Mouse (Mus musculus) heart, adult 2 months (tissue): ENCODE data around the gene Stk38. TPM values are rescaled to one million over a fixed set of nuclear protein-coding genes. Genes with fewer than 3 reads are reported as not detected.

Experiments
- DNase-seq, 2 experiments: peaks; one replicate each; pipeline ENCODE4 v3.0.0; 2021
- H3K27ac ChIP-seq: fragments of 200-600 bp; 2 replicates; pipeline ENCODE4 v1.8.1; 2022
- H3K27me3 ChIP-seq: fragments of 200-500 bp; 2 replicates; pipeline ENCODE4 v1.6.1; 2012; ENCODE audit warnings: mild to moderate bottlenecking, low read length, inconsistent platforms, mixed read lengths; ENCODE audit not compliant: control insufficient read depth, insufficient read depth
- H3K36me3 ChIP-seq: fragments of 200-500 bp; 2 replicates; pipeline ENCODE4 v1.6.1; 2012; ENCODE audit warnings: low read length, inconsistent platforms; ENCODE audit not compliant: control insufficient read depth, insufficient read depth
- H3K4me1 ChIP-seq: fragments of 200-500 bp; 2 replicates; pipeline ENCODE4 v1.6.1; 2011; ENCODE audit warnings: low read length; ENCODE audit not compliant: control insufficient read depth, insufficient read depth
- H3K4me3 ChIP-seq: fragments of 200-600 bp; 2 replicates; pipeline ENCODE4 v1.8.1; 2022
- H3K79me2 ChIP-seq: fragments of 200-500 bp; replicated peaks from 2 replicates; pipeline ENCODE4 v1.6.1; 2012; ENCODE audit warnings: mild to moderate bottlenecking, inconsistent platforms, low read length, moderate library complexity, mixed read lengths; ENCODE audit not compliant: control insufficient read depth, insufficient read depth
- H3K9ac ChIP-seq: fragments of 200-500 bp; 2 replicates; pipeline ENCODE4 v1.6.1; 2012; ENCODE audit warnings: low read depth, mild to moderate bottlenecking, control low read depth, inconsistent platforms, low read length, mixed read lengths
- CTCF ChIP-seq: fragments of 200-600 bp; IDR thresholded peaks from 2 replicates; pipeline ENCODE4 v1.8.1; 2022; ENCODE audit warnings: antibody characterized with exemption, mild to moderate bottlenecking, moderate library complexity
- EP300 ChIP-seq: fragments of 200-500 bp; IDR thresholded peaks from 2 replicates; pipeline ENCODE4 v1.6.1; 2011; ENCODE audit warnings: low read depth, low read length, control low read depth; ENCODE audit not compliant: insufficient read depth
- POLR2A ChIP-seq: fragments of 200-500 bp; IDR thresholded peaks from 2 replicates; pipeline ENCODE4 v1.6.1; 2011; ENCODE audit warnings: mild to moderate bottlenecking, low read depth, low read length, control low read depth; ENCODE audit not compliant: insufficient read depth
- WGBS: fragments of 180-500 bp; shearing (Covaris S2); methylation state at CpG from one replicate; pipeline ENCODE4 v1.1.7; 2018; 5-methylcytosine and 5-hydroxymethylcytosine counted together
- intact Hi-C: fragments of 180-260 bp; cut with DNase I; formaldehyde crosslinking; loops from one replicate; pipeline ENCODE4 v1.15.1; 2025
- polyA plus RNA-seq: library from polyadenylated mRNA; depleted of rRNA; stranded (reverse); fragments of >200 nt; gene quantifications from 2 replicates; pipeline ENCODE4 v1.2.3, GENCODE M21; 2012
- total RNA-seq, 2 experiments: library from RNA; stranded (reverse); gene quantifications; 2 replicates each; pipeline ENCODE4 v1.2.3; 2021

The Stk38 gene
- total and polyA plus RNA-seq, 3 experiments: 29.5 to 41.6 (median 32.5) TPM

DNA sequence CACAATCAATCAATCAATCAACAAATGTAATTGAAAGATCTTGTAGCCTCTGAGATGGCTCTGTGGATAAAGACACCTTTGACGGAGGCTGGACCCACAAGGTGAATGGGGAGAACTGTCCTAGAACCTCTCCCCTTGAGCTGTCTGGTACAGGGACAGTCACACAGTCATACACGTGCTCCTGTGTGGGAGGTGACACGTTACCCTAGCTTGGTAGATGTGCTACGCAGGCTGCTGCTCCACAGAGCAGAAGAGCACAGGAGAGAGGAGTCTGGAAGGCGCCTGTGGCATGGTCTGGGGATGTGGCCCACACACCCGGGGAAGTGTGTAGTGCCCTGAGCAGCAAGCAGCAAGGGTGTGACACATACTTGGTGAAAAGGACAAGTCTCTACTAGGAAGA, 46.6 kb upstream of the Stk38 start:
- H3K4me3 ChIP-seq: no peak overlapping the region
- no peak for DNase-seq
- WGBS: 64% methylated on average over 6 of the region's 6 CpGs
- no peak overlapping the region for H3K9ac ChIP-seq
- no peaks in the 10 kb centered on the region for H3K79me2 ChIP-seq
- H3K36me3 ChIP-seq: no peaks in the 10 kb centered on the region
- no peak overlapping the region for H3K27ac ChIP-seq
- H3K27me3 ChIP-seq: no peaks in the 10 kb centered on the region
- TF ChIP-seq CTCF (no peak), POLR2A (no peak), EP300 (no peak)
- intact Hi-C loops: loop anchor here (2.0 kb wide), 1 partner anchor 24 kb away; no protein-coding TSS in a partner anchor
- H3K4me1 ChIP-seq: peaks cover 20% of the 10 kb centered on the region

DNA sequence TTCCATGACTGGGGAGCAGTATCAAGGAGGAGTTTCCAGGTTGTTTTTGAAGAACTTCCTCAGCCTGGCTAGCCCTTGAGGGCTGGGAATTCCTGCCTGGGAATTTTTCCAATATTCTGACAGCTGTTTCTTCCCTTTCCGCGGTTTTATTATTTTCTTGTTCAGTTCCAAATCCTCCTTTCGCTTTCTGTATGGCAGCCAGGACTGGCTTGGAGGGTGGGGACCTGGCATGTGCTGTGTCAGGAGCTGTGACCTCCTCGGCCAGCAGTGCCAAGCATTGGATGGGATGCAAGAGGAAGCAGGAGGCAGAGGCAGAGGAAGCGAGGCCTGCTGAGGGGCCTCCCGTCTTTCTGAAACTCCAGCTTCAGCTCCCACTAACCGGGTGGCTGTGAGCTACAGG, 46.0 kb upstream of the Stk38 start:
- Histone ChIP-seq H3K36me3 (no peaks in the 10 kb centered on the region), H3K79me2 (no peaks in the 10 kb centered on the region), H3K27me3 (no peaks in the 10 kb centered on the region), H3K27ac (peak overlapping the region; percentile 49), H3K9ac (no peak overlapping the region), H3K4me3 (no peak overlapping the region), H3K4me1 (peaks cover 22% of the 10 kb centered on the region)
- peak; percentile 70 to 82 for DNase-seq
- peak; percentile 73; the same call in 1 of the 2 replicates for TF ChIP-seq EP300
- TF ChIP-seq POLR2A: no peak
- 4% methylated on average over 7 of the region's 7 CpGs for WGBS
- intact Hi-C loops: loop anchor here (2.0 kb wide), 1 partner anchor 25 kb away; no protein-coding TSS in a partner anchor

DNA sequence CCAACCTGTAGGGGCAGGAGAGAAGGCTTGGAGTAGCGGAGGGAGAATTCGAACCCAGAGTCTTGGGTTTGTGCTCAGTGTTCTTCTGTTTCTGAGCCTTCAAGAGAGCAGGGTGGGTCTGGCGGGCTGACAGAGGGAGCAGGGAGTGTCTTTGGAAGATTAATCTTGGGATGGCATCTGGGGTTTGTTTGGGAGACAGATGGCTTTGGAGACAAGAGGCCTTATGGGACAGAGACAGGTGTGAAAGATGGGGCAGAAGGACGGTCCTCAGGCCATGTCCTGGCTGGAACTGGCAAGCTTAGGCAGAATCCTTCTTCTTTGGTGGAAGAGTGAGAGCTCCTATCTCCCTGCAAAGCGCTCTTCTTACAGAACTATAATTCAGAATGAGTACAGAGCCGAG, 45.3 kb upstream of the Stk38 start:
- TF ChIP-seq POLR2A (no peak), EP300 (no peak), CTCF (no peak)
- Histone ChIP-seq H3K4me1 (peaks cover 20% of the 10 kb centered on the region), H3K36me3 (no peaks in the 10 kb centered on the region), H3K79me2 (no peaks in the 10 kb centered on the region), H3K27me3 (no peaks in the 10 kb centered on the region), H3K27ac (no peak overlapping the region; the same call in 1 of the 2 replicates), H3K9ac (no peak overlapping the region), H3K4me3 (no peak overlapping the region)
- DNase-seq: no peak
- intact Hi-C loops: no loop called here
- 91% methylated on average over 6 of the region's 6 CpGs for WGBS

DNA sequence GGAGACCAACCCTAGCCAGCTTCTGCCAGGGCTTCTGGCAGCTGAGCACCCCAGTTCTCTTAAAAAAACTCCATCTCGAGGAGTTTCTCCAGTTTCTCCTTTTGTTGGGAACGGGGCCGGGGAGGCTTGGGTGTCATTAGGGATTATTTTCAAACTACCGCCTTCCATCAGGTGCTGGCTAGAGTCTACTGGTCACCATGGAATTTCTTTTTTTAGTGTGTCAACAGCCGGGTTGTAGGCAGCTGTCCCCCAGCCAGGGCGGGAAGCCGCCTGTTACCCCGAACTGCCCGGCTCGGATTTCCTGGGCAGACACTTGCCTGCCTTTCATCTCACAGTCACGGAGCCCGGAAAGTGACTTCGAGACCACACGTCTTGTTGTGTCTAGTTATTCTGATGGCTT, 43.0 kb upstream of the Stk38 start:
- no peak for TF ChIP-seq POLR2A
- TF ChIP-seq CTCF: no peak
- no peak for TF ChIP-seq EP300
- Histone ChIP-seq H3K27ac (no peak overlapping the region), H3K4me3 (no peak overlapping the region), H3K36me3 (no peaks in the 10 kb centered on the region), H3K4me1 (peaks cover 18% of the 10 kb centered on the region), H3K27me3 (no peaks in the 10 kb centered on the region), H3K9ac (no peak overlapping the region), H3K79me2 (no peaks in the 10 kb centered on the region)
- DNase-seq: peak in 1 of 2 experiments; percentile 29
- intact Hi-C loops: no loop called here
- WGBS: 35% methylated on average over 14 of the region's 14 CpGs

DNA sequence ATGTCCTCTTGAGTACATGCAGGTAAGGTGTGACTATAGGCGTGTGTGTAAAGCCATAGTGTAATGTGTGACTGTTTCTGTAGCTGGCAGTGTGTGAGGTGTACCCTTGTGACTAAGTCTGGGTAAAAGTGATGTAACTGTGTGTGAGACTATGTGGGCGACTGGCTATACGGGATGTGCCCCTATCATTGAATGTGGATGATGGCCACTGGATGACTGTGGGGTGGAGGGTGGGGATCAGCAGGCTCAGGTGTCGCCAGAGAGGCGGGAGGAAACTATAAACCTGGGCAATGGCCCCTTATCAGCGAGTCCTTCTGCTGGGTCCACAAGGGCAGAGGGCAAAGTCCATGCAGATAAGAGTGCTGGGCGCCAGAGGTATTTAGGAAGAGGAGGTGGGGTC, 42.1 kb upstream of the Stk38 start:
- Histone ChIP-seq H3K79me2 (no peaks in the 10 kb centered on the region), H3K4me3 (no peak overlapping the region), H3K27ac (no peak overlapping the region), H3K36me3 (peaks cover 4% of the 10 kb centered on the region), H3K9ac (no peak overlapping the region), H3K4me1 (peaks cover 22% of the 10 kb centered on the region), H3K27me3 (no peaks in the 10 kb centered on the region)
- TF ChIP-seq EP300 (no peak), CTCF (no peak), POLR2A (no peak)
- DNase-seq: no peak
- 84% methylated on average over 7 of the region's 7 CpGs for WGBS
- intact Hi-C loops: loop anchor here (1.0 to 2.0 kb wide), 3 partner anchors 45 to 197 kb away; no protein-coding TSS in a partner anchor

DNA sequence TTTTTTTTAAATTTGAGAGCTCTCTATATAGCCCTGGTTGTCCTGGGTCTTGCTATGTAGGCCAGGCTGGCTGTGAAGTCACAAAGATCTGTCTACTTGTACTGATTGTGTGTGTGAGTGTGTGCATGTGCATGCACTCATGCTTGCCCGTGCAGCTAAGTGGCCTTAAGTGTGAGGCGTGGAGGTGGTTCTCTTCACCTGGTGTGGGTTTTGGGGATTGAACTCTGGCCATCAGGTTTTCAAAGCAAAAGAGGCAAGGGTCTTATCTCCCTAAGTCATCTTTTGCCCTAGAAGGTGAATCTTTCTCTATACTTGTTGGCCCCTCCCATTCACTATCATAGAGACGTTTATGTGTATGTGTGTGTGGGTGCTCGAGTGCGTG, 41.7 kb upstream of the Stk38 start:
- TF ChIP-seq EP300: no peak
- TF ChIP-seq CTCF: no peak
- no peak for TF ChIP-seq POLR2A
- DNase-seq: no peak
- Histone ChIP-seq H3K4me1 (peaks cover 23% of the 10 kb centered on the region), H3K79me2 (no peaks in the 10 kb centered on the region), H3K9ac (no peak overlapping the region), H3K4me3 (no peak overlapping the region), H3K27ac (no peak overlapping the region), H3K27me3 (no peaks in the 10 kb centered on the region), H3K36me3 (peaks cover 4% of the 10 kb centered on the region)
- intact Hi-C loops: loop anchor here (1.0 to 2.0 kb wide), 3 partner anchors 46 to 197 kb away; no protein-coding TSS in a partner anchor
- 67% methylated on average over 5 of the region's 5 CpGs for WGBS
